Mouse (Mus musculus) adrenal gland, adult 8-10 months (tissue): ENCODE data around the gene Tesk1. TPM values are rescaled to one million over a fixed set of nuclear protein-coding genes. Genes with fewer than 3 reads are reported as not detected.

Experiments
- DNase-seq: peaks from one replicate; pipeline ENCODE4 v3.0.0; 2022
- total RNA-seq, 4 experiments: library from RNA; stranded (reverse); gene quantifications; 2 replicates each; pipeline ENCODE4 v1.2.4; 2022

The Tesk1 gene
- total RNA-seq, 4 experiments from 2014 or later: 55.1 to 64.9 (median 59.3) TPM

DNA sequence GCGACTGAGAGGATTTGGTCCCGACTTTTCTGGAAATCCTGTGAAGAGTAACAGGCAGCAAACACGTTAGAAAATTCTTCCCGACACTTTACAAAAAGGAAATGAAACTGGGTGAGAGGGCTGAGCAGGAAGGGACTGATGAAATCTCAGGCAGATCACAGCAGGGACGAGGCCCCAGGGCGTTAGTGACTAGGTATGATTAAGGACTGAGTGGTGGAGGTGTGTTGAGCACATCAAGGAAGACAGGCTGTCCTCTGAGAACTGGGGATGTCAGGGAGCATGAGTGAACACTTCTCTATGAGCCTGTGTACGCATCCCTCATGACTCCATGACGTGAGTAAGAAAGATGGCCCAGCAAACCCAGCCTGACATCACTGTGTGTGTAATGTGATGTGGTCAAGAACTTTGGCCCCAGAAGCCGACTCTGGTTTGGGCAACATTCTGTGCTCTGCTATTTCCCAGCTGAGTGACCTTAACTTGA, 21.9 kb upstream of the Tesk1 start:
- no peak for DNase-seq

DNA sequence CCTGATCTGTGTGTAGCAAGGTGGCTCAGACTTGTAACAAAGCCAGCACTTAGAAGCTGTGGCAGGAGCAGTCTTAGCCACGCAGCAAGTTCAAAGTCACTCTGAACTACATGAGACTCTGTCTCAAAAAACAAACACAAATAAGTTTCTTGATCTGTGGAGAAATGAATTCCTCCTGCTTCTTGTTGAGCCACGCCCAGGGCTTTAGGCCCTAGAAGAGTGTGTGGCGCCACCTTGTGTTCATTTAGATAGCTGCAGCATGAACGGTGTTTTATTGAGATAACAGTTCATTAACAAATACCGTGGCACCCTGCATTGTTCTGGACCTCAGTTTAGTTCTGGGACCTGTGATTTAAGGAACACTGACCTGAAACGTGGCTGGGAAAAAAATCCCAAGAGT, 21.4 kb upstream of the Tesk1 start:
- peak; percentile 71 for DNase-seq

DNA sequence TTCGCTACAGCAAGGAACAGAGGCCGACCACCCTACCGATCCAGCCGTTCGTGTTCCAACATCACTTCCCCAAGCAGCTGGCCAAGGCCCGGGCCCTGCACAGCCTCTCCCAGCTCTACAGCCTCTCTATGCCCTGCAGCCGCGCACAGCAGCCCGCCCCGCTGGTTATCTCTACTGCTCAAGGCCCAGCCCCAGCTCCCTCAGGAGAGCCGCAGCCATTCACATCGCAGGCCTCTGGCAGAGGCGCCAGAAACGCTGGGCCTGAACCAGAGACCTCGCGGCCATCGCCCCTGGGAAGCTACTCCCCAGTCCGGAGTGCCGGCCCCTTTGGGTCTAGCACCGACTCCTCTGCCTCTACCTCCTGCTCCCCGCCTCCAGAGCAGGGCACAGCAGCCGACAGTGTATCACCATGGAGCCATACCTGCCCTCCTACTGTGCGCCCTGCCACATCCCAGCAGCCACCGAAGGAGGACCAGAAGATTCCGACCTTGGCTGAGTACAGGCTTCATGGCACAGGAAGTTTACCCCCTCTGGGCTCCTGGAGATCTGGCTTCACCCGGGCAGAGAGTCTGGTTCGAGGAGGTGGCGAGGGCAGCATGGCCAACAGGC, 20.0 kb upstream of the Tesk1 start:
- no peak for DNase-seq

DNA sequence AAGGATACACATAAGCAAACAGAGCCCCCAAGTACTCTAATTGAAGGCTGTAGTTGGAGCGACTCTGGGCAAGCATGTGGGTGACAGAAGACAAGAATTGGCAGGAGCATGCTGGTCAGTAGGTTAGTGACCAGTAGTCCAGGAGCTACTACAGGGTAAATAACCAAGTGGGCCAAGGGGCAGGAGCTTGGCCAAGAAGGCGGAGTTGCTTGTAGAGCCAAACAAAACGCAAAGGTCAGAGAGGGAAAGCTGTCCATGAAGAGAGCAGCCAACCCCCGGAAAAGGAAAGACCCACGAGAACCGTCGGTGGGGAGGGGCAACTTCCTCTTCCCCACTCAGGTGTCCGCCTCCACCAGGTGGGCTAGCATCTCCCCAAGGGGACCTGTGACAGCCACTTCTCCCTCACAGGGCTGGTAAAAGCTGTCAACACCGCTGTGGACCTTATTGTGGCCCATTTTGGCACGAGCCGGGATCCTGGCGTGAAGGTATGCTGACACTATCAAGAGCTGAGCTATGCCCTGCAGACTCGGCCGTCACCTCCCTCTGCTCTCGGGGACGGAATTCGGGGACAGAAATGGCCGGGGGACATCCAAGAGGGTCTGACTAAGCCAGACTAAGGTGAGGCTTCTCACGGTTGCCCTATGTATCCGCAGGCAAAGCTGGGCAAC, 18.3 kb upstream of the Tesk1 start:
- no peak for DNase-seq

DNA sequence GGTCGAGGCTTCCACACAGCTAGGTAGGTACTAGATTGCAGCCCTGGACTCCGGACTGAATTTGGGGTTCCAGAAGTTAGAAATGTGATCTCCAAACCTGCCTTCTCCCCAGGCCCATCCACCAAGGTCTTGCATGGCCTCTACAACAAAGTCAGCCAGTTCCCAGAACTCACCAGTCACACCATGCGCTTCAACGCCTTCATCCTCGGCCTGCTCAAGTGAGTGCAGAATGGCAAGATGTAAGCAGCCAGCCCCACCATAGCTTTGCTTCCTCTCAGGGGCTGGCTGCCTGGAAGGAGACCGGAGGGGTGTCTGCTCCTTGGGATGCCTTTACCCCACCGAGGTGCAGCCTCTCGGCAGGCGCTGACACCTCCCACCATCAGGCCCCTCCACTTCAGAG, 17.7 kb upstream of the Tesk1 start:
- DNase-seq: no peak

DNA sequence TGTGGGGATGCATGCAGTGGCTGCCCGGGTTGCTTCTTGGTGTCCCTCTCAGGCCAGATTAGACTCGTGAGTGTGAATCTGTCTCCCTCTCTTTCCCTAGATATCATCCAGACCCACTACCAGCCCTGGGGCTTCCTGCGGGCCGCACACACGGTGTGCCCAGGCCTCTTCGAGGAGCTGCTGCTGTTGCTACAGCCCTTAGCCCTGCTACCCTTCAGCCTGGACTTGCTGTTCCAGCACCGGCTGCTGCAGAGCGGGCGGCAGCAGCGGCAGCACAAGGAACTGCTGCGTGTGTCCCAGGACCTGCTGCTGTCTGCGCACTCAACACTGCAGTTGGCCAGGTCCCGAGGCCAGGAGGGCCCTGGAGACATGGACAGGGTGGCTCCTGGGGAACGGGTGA, 16.5 kb upstream of the Tesk1 start:
- DNase-seq: no peak

DNA sequence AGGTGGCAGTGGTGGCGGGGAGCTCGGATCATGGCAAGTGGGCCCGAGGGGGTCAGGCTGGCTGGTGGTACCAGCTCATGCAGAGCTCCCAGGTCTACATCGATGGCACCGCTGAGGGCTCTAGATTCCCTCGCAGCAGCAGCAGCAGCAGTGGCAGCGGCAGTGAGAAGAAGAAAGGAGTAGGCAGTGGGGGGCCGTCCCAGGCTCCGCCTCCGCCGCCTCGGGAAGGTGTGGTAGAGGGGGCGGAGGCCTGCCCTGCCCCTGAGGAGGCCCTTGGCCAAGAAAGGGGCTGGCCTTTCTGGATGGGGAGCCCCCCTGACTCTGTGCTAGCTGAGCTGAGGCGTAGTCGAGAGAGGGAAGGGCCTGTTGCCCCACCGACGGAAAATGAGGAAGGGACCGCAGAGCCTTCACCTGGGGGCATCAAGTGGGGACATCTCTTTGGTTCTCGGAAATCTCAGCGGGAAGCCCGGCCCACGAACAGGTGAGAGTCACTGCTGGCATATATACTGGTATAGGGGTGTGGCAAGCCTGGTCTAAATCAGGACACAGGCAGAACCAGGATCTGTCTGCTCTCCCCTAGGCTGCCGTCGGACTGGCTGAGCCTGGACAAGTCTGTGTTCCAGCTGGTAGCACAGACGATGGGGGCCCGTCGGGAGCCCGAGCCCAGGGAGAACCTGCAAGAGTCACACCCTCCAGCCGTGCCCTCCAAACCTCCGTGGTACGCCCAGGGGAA, 15.9 kb upstream of the Tesk1 start:
- no peak for DNase-seq

DNA sequence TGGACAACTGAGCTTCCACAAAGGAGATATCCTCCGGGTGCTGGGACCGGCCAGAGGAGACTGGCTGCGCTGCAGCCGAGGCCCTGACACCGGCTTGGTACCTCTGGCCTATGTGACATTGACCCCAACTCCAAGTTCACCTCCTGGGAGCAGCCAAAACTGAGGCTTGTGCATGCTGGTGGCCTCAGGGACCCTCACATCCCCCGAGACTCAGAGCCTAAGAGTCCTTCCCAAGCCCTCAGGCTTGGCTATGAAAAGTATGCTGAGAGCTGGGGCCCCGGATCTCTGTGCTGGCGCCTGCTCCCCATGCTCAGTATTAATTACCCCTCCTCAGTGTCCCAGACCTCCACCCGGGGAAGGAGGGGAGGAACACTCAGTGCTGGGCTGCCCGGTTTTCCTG, 15.3 kb upstream of the Tesk1 start:
- no peak for DNase-seq

DNA sequence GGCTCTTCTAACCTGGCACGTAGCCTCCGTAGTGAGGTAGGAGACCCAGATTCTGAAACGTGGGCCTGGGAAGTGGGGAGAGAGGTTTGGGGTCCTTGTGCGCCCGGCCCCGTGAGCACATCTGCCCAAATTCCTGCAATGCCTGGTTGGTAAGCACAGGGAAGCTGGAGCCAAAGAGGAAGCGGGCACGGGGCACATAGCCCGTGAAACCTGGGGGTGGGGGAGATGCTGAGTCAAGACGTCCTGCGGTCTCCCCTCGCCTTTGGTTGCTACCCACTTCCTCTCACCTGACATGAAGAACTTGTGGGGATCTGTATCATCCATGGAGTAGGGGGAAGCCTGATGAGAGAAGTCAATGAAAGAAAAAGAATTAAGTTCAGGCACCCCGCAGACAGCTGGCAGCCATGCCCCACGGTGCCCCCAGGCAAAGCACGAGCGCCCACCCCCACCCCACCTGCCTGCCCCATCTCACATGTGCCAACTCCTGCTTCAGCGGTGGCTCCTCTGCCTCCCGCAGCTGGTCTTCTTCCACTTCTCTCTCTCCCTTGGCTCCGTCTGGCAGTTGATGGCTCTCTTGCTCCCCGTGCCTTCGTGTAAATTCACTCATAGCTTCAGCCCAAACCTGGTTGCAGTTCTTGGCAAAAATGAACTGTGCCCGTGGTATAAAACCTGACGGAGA, 14.1 kb upstream of the Tesk1 start:
- no peak for DNase-seq

DNA sequence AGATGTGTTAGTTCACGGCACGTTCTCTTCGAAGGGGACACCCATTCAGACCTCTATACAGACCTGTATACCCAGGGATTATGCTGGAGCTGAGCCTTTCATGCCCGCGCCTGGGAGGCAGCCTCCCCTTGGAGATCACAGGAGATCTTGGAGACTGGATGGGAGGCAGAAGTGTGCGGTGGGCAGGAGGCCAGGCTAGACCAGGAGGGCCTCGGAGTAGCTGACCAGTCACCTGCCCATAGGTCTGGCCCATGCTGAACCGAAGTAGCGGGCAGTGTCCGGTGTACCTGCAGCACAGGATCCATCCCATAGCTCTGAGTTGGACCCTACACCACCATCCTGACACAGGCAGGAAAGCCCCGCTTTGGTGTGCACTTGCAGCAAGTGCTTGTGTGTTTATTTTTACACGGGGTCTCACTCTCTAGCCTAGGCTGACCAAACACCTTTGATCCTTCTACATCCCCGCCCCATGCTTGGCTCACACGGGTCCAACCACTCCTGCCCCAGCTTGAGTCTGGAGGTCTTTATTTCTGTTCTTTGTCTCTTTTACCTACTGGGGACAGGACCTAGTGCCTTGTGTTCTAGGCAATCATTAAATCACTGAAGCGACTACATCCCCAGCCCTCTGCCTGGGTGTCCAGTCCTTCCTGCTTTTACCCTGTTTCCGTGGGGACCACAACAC, 13.4 kb upstream of the Tesk1 start:
- DNase-seq: no peak

DNA sequence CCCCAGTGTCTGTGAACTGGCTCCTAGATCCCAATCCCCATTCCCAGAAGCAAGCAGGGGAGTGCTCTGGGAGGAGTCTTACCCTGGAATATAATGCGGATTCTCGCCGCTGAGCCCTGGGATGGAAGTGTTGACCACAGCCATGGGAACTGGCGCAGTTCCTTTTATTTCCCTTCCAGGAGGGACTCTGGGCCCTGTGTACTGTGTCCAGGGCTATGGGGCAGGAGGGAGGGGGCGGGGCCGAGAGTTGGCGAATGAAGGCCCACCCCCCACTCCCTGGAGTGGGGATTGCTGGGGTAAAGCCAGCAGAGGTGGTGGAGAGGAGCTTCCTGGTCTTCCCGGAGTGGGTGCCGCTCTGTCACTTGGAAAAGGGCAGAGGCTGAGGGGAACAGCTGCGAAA, 12.8 kb upstream of the Tesk1 start, which contains the start of gene Fam166b:
Gene Fam166b (minus strand): TSS at position 189 of the 400 bp plus-strand sequence.
- no peak for DNase-seq

DNA sequence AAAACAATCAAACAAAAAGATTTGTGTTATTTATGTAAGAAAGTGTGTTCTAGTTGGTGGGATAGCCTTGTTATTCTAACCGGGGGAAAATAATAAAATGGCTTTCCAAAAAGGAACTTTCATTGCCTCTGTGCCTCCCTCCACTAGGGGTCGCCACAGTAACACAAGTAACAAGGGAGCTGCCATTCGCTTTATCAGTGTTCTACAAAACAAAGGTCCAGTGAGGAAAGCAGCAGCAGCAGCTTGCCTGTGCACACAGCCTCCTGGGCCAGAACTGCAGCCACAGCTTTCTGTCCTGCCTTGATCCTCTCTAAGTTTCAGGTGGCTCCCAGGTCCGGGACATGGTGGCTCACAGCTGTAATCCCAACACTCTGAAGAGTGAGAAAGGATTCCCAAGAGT, 10.0 kb upstream of the Tesk1 start:
- peak; percentile 67 for DNase-seq

DNA sequence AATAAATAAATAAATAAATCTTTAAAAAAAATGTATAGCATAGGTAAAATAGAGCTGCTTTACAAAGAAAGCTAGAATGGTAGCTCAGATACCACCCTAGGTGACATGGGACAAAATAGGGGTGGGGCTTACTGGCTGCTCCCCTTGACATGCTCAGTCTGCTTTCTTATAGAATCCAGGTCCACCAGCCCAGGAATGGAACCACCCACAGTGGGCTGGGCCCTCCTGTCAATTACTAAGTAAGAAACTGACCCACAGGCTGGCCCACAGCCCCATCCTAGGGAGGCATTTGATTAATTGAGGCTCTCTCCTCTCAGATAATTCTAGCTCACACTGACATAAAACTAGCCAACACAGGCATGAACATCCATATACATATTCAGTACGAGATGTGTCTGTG, 8.9 kb upstream of the Tesk1 start:
- no peak for DNase-seq

DNA sequence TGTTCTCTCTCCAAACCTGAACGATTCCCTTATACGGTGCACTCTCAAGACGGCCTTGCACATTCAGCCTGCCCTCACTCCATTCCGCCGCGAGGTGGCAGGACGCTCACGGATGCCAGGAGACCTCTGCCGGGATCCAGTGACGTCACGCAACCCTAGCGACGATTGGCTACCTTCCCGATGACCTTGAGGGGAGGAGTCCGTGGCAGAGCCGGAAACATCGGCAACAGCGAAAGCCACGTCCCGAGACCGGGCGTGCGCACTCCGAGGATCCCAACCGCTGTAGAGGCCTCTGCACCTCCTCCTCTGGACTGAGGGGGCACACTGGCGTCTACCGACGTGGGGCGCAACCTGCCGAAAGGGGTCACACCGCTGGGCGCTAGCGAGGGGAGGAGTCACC, 305 bp downstream of the Tesk1 start:
- DNase-seq: peak; percentile 99

DNA sequence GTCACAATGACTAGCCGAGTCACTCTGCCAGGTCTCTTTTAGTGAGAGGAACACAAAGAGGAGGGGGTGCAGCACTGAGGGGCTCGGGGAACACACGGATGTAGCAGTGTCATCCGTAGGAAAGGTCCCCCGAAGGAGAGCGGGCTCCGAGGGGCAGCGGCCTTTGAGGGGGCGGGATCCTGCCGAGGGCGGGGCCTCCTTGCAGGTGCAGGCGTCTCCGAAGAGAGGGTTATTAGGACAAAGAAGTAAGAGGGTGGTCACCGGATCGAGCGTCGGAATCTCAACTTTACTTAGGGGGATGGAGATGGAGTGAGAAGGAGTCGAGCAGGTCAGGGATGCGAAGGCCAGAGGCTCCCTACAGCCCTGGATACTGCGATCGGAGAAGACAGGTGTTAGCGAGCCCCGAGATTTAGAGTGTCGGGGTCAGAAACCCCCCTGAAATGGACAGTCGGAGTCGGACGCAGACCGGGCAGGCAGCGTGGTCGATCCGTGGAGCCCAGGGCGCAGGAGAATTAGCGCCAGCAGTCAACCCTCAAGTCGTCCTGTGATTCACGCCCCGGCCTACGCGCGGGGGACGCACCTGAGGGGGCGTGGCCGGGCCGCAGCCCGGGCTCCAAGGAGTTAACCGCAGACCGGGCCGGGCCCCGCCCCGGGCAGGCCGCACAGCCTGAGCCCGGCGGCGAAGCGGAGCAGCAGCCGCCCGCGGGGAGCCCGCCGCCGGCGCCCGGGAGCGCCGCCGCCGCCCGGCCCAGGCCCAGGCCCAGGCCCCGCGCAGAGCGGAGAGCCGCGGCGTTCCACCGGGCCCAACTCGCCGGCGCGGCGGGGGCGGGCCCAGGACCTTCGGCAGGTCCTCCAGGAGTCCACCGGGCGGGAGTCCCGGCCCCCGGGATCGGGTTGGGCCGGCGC, 970 bp downstream of the Tesk1 start:
- peak; percentile 61 for DNase-seq

DNA sequence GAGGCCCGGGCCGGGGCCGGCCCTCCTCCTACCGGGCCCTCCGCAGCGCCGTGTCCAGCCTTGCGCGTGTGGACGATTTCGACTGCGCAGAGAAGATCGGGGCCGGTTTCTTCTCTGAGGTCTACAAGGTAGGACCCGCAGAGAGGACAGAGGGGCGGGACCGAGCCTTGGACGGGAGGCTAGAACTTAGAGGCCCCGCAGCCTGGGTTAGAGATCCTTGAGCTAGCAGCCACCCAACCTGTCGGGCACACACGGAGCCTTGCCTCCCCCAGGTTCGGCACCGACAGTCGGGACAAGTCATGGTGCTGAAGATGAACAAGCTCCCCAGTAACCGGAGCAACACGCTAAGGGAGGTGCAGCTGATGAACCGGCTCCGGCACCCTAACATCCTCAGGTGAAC, 1.8 kb downstream of the Tesk1 start:
- DNase-seq: peak; percentile 34

DNA sequence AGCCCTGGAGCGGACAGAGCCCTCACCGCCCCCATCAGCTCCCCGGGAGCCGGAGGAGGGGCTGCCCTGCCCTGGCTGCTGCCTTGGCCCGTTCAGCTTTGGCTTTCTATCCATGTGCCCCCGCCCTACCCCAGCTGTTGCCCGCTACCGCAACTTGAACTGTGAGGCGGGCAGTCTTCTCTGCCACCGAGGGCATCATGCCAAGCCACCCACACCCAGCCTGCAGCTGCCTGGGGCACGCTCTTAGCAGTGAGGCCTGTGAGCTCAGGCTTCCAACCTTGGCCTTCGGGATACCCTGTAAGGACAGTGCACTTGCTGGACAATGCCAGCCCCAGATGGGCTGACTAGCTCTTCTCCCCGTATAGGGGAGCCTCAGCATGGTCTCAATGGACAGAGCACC, 5.5 kb downstream of the Tesk1 start:
- no peak for DNase-seq

DNA sequence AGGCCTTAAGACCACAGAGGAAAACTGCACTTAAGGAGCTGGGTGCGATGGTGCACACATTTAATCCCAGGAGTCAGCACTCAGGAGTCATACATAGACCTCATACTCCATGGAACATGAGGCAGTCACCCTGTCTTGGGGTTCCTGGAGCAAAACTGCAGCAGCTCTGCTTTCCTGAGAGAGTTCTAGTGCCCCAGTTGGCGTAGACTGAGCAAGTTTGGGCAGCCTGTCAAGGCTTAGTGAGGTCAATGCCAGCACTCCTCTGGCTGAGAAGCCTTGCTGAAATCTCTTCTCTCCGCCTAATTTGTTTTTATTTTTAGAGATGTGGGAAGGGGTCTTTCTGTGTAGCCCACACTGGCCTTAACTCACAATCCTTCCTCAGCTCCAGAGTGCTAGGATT, 6.8 kb downstream of the Tesk1 start:
- DNase-seq: no peak

DNA sequence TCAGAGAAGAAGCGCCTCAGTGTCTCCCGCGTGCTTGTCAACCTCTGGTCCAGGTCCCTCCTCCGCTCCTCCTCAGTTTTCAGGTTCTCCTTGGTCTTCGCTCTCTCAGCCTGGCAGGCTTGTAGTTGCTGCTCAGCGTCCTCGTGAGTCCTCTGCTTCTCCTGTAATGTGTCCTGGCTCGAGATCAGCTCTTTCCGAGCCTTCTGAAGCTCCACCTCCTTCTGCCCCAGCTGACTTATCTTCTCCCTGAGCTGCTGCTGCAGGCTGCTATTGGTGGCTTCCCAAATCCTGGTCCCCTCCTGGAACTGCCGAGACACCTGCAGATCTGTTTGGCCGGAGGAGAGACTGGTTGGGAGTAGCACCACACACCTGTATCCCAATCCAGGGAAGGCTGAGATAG, 10.6 kb downstream of the Tesk1 start:
- no peak for DNase-seq

DNA sequence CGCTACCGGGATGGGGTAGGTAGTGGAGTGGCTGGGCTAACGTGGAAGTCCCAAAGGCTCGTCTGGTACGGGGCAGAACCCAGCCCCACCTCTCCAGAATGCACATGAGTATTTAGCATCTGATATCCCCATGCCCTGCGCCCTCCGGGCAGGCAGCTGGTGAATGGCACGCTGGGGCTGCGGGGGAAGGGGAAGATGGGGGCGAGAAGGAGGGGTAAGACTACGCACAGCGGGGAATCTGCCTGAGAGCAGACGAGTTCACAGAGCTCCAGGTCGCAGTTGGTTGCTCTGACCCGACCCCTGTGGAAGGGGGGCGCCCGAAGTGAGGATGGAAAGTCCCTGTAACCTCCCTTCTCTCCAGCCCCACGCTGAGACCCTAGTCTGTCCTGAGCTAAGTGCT, 11.7 kb downstream of the Tesk1 start:
- no peak for DNase-seq

DNA sequence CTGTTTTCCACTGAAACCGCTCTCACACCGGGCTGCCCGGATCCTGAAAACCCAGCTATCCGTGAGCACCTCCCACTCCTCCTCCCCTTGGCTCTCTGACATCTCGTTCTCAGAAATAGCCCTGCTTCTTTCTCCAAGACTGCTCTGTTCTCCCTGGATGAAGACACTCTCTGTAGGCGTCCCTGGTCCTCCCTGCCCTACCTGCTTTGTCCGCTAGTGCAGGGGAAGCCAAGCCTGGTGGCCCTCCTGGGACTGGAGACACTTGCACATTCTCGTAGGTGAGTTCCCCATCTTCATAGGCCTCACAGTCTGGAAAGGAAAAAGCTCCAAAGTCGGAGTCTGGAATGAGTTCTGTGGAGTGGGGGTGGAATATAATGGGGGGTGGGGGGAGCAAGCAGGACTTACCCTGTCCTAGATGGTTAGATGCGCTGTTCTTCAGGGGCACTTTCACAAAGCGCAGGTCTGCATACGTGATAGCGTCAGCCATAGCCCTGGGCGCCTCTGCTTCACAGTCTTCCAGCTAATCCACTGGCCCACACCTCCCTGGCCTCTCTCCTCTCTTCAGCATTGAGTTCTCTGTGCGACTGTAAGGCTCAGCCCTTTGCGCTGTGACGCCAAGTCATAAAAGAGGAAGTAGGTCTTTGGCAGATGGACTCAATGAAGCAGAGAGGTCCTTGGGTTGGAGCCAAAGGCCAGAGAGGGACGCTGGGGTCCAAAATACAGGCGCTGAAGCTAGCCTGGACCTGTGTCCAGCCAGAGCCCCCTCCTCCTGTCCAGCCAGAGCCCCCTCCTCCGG, 12.5 kb downstream of the Tesk1 start, which contains the start of gene Cd72:
Gene Cd72 (minus strand): TSS at position 588 of the 796 bp plus-strand sequence.
- no peak for DNase-seq
